Mouse (Mus musculus) c-Kit-negative CD71-positive TER-119-positive erythroid progenitor cells, embryonic 14.5 days (primary cell): ENCODE data around the gene Mrgpra2b.
"Not testable (repeated sequence)": the region's sequence is repeated elsewhere in the genome, so short reads cannot be mapped to it uniquely, and the experiment has no call there.

Experiments
- DNase-seq: peaks from one replicate; pipeline ENCODE4 v3.0.0-alpha.2; 2013; ENCODE audit warnings: low read depth, low spot score

The Mrgpra2b gene

DNA sequence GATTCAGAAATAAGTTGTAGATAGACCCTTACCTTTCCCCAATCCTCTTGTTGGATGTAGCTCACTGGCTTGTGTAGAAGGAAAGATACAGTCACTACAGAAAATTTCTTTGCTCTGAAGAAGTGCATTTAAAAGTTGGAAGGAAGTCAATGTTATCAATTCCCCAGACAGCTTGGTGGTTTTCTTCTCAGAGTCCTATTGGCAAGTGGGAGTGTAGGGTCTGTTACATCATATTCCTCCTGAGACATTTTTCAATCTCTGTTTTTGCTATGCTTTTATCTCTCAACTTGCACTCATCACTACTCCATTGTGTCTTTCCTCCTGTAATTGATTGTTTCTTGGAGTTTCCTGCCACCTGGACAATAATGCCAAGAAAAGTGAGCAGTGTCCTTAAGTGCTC lies at the start of gene Mrgpra2b:
Gene Mrgpra2b, minus strand, starts transcription at position 101 of the 400 bp plus-strand sequence.
- no peak for DNase-seq

- DNase-seq: no peak
Measured at GRCm38 (mm10) chr7:47516379-47516778, 12.3 kb downstream of the Mrgpra2b start.

DNA sequence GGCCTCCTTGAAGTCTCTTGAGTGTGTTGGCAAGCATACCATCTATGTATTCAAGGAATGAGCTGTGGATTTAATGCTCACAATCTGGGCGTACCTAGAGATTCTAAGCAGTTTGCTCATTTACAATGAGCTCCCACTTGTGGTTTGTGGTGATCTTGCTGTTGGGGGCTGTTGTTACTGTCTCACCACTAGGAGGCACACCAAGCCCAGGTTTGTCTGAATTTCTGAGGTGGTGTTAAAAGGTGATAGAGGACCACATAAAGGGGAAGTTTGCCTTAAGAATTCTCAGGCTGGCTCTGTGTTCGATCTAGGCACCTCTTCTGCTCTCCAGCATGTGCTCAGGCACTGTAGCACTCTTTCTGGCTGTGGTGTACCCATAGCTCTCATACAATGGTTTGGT lies 13.6 kb downstream of the Mrgpra2b start:
- DNase-seq: no peak

- no peak for DNase-seq
Measured at GRCm38 (mm10) chr7:47502953-47503352, 25.7 kb downstream of the Mrgpra2b start.

GRCm38 (mm10) chr7:47491266-47491665 lies 37.4 kb downstream of the Mrgpra2b start:
- DNase-seq: not testable (repeated sequence)

GRCm38 (mm10) chr7:47489438-47489837 lies 39.2 kb downstream of the Mrgpra2b start:
- DNase-seq: not testable (repeated sequence)

DNA sequence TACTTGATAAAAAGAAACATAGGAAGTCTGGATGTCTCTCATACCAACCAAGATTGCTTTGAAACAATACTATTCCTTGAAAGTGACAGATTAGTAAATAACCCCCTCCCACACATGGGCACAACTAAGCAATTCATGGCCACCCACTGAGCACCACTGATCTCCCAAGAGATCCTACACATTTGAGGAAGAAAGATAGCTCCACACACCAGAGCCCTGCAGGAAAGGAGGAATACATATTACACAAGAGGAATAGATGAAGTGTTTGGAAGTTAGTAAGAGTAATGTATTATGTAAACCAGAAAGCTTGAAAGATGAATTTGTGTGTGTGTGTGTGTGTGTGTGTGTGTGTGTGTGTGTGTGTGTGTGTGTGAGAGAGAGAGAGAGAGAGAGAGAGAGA lies 45.5 kb downstream of the Mrgpra2b start:
- DNase-seq: not testable (repeated sequence)

- not testable (repeated sequence) for DNase-seq
Measured at GRCm38 (mm10) chr7:47473904-47474303, 54.8 kb downstream of the Mrgpra2b start.

DNA sequence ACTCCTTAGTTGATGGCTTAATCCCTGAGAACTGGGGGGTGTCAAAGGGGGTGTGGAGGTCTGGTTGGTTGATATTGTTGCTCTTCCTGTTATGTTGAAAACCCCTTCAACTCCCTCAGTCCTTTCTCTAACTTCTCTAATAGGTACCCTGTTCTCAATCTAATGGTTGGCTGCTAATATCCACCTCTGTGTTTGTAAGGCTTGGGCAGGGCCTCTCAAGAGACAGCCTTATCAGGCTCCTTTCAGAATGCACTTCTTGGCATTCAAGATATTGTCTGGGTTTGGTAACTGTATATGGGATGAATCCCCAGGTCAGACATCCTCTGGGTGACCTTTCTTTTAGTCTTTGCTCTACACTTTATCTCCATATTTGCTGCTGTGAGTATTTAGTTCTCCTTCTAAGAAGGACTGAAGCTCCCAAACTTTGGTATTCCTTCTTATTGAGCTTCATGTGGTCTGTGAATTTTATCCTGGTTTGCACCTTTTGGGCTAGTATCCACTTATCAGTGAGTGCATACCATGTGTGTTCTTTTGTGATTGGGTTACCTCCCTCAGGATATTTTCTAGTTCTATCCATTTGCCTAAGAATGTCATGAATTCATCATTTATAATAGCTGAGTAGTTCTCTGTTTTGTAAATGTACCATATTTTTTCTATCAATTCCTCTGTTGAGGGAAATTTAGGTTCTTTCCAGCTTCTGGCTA lies 63.2 kb downstream of the Mrgpra2b start:
- not testable (repeated sequence) for DNase-seq

GRCm38 (mm10) chr7:47452015-47452414 lies 76.6 kb downstream of the Mrgpra2b start, which contains the start of gene Mrgpra2a:
TSS of gene Mrgpra2a (minus strand) at chr7:47452139.
- not testable (repeated sequence) for DNase-seq

- DNase-seq: not testable (repeated sequence)
Measured at GRCm38 (mm10) chr7:47445729-47446128, 82.9 kb downstream of the Mrgpra2b start.

GRCm38 (mm10) chr7:47436463-47436862 lies 92.2 kb downstream of the Mrgpra2b start:
- not testable (repeated sequence) for DNase-seq

GRCm38 (mm10) chr7:47427815-47428508 lies 100.7 kb downstream of the Mrgpra2b start:
- DNase-seq: not testable (repeated sequence)
